Mouse (Mus musculus) CH12.LX (cell line): Measurements from ENCODE around the gene Mrps7. TPM values are rescaled to one million over a fixed set of nuclear protein-coding genes. Genes with fewer than 3 reads are reported as not detected.

Experiments
- DNase-seq: peaks from one replicate; pipeline ENCODE4 v3.0.0-alpha.2; 2013; ENCODE audit errors: extremely low read depth
- H3K27ac ChIP-seq: 2 replicates; pipeline ENCODE4 v1.5.1; 2012; ENCODE audit warnings: low read depth, mild to moderate bottlenecking, control low read depth, moderate library complexity; ENCODE audit not compliant: insufficient read depth
- H3K27me3 ChIP-seq: replicated peaks from 2 replicates; pipeline ENCODE3; 2012; ENCODE audit warnings: inconsistent platforms
- H3K36me3 ChIP-seq, 2 experiments: replicated peaks in 1 of 2; 2 replicates each; pipeline versions ENCODE3 to v1.6.1; 2012; ENCODE audit warnings: inconsistent platforms in 1 of 2, low read length in 1 of 2, mild to moderate bottlenecking in 1 of 2, mixed read lengths in 1 of 2, moderate library complexity in 1 of 2; ENCODE audit not compliant: control insufficient read depth in 1 of 2, insufficient read depth in 1 of 2
- H3K4me1 ChIP-seq, 2 experiments: 2 replicates each; pipeline ENCODE4 v1.6.1; 2012; ENCODE audit warnings: inconsistent platforms in 1 of 2, moderate library complexity in 1 of 2; ENCODE audit not compliant: insufficient read depth in 2 of 2, control insufficient read depth in 1 of 2
- H3K4me2 ChIP-seq: 2 replicates; pipeline ENCODE4 v1.6.1; 2012; ENCODE audit warnings: low read depth, mild to moderate bottlenecking, control low read depth; ENCODE audit not compliant: poor library complexity, insufficient read depth, severe bottlenecking
- H3K4me3 ChIP-seq, 3 experiments: fragments of 150-350 bp in 1 of 3; sonication (generic) in 1 of 3; replicated peaks in 1 of 3; 2 replicates each; pipeline versions ENCODE3 to v1.5.1; 2011 to 2012; ENCODE audit warnings: low read depth in 2 of 3, low read length in 2 of 3, mild to moderate bottlenecking in 2 of 3, moderate library complexity in 2 of 3, control low read depth in 1 of 3, improper control_type of control experiment in 1 of 3, inconsistent platforms in 1 of 3, mixed read lengths in 1 of 3; ENCODE audit not compliant: poor library complexity in 1 of 3
- H3K79me2 ChIP-seq: replicated peaks from 2 replicates; pipeline ENCODE4 v1.6.1; 2012; ENCODE audit warnings: mild to moderate bottlenecking, moderate library complexity; ENCODE audit not compliant: control insufficient read depth, poor library complexity, insufficient read depth, severe bottlenecking; ENCODE audit errors: extremely low read depth
- H3K9ac ChIP-seq: 2 replicates; pipeline ENCODE4 v1.6.1; 2012; ENCODE audit warnings: low read depth, mild to moderate bottlenecking, control low read depth, moderate library complexity; ENCODE audit not compliant: insufficient read depth
- H3K9me3 ChIP-seq: replicated peaks from 2 replicates; pipeline ENCODE3; 2012; ENCODE audit warnings: low read length, inconsistent platforms, mixed read lengths
- BHLHE40 ChIP-seq: IDR thresholded peaks from 2 replicates; pipeline ENCODE4 v1.6.1; 2011; ENCODE audit warnings: mild to moderate bottlenecking, low read depth, low read length, improper control_type of control experiment
- CHD1 ChIP-seq: IDR thresholded peaks from 2 replicates; pipeline ENCODE4 v1.6.1; 2012; ENCODE audit warnings: low read depth, low read length, improper control_type of control experiment, inconsistent platforms
- CHD2 ChIP-seq: IDR thresholded peaks from 2 replicates; pipeline ENCODE4 v1.6.1; 2011; ENCODE audit warnings: low read length, improper control_type of control experiment
- CTCF ChIP-seq, 2 experiments: IDR thresholded peaks in 1 of 2; conservative IDR thresholded peaks in 1 of 2; 2 replicates each; pipeline ENCODE4 v1.5.1; 2011 to 2012; ENCODE audit warnings: low read depth in 2 of 2, low read length in 2 of 2, improper control_type of control experiment in 1 of 2, inconsistent platforms in 1 of 2, mild to moderate bottlenecking in 1 of 2, moderate library complexity in 1 of 2
- E2F4 ChIP-seq: IDR thresholded peaks from 2 replicates; pipeline ENCODE4 v1.6.1; 2011; ENCODE audit warnings: low read depth, low read length, improper control_type of control experiment; ENCODE audit not compliant: insufficient replicate concordance
- ELF1 ChIP-seq: IDR thresholded peaks from 2 replicates; pipeline ENCODE4 v1.6.1; 2014; ENCODE audit warnings: low read depth, mild to moderate bottlenecking, inconsistent platforms, low read length, improper control_type of control experiment
- EP300 ChIP-seq: IDR thresholded peaks from 2 replicates; pipeline ENCODE4 v1.6.1; 2011; ENCODE audit warnings: low read length, improper control_type of control experiment
- ETS1 ChIP-seq: conservative IDR thresholded peaks from 2 replicates; pipeline ENCODE4 v1.6.1; 2012; ENCODE audit warnings: low read depth, mild to moderate bottlenecking, inconsistent platforms, low read length, improper control_type of control experiment, moderate library complexity
- GABPA ChIP-seq: IDR thresholded peaks from 2 replicates; pipeline ENCODE4 v1.6.1; 2012; ENCODE audit warnings: low read depth, low read length, improper control_type of control experiment, inconsistent platforms; ENCODE audit not compliant: insufficient replicate concordance
- HCFC1 ChIP-seq: IDR thresholded peaks from 2 replicates; pipeline ENCODE4 v1.6.1; 2012; ENCODE audit warnings: low read depth, mild to moderate bottlenecking, inconsistent platforms, low read length, improper control_type of control experiment
- IRF4 ChIP-seq: IDR thresholded peaks from 2 replicates; pipeline ENCODE4 v1.6.1; 2014; ENCODE audit warnings: low read depth, mild to moderate bottlenecking, inconsistent platforms, low read length, improper control_type of control experiment
- JUN ChIP-seq: IDR thresholded peaks from 2 replicates; pipeline ENCODE4 v1.6.1; 2011; ENCODE audit warnings: low read depth, mild to moderate bottlenecking, low read length, improper control_type of control experiment, moderate library complexity; ENCODE audit not compliant: insufficient read depth
- JUND ChIP-seq: conservative IDR thresholded peaks from 2 replicates; pipeline ENCODE4 v1.6.1; 2011; ENCODE audit warnings: low read depth, low read length, improper control_type of control experiment
- KAT2A ChIP-seq: IDR thresholded peaks from 2 replicates; pipeline ENCODE4 v1.6.1; 2012; ENCODE audit warnings: low read length, improper control_type of control experiment, inconsistent platforms; ENCODE audit not compliant: insufficient replicate concordance
- MAFK ChIP-seq: IDR thresholded peaks from 2 replicates; pipeline ENCODE4 v1.6.1; 2011; ENCODE audit warnings: low read length, improper control_type of control experiment; ENCODE audit not compliant: insufficient replicate concordance
- MAX ChIP-seq: IDR thresholded peaks from 2 replicates; pipeline ENCODE4 v1.6.1; 2011; ENCODE audit warnings: low read length, improper control_type of control experiment
- MEF2A ChIP-seq: IDR thresholded peaks from 2 replicates; pipeline ENCODE4 v1.6.1; 2014; ENCODE audit warnings: low read depth, mild to moderate bottlenecking, inconsistent platforms, low read length, improper control_type of control experiment, borderline replicate concordance
- MXI1 ChIP-seq: IDR thresholded peaks from 2 replicates; pipeline ENCODE4 v1.6.1; 2011; ENCODE audit warnings: mild to moderate bottlenecking, low read depth, low read length, improper control_type of control experiment
- MYC ChIP-seq: IDR thresholded peaks from 2 replicates; pipeline ENCODE4 v1.6.1; 2011; ENCODE audit warnings: low read depth, mild to moderate bottlenecking, improper control_type of control experiment, low read length
- NELFE ChIP-seq: IDR thresholded peaks from 2 replicates; pipeline ENCODE4 v1.6.1; 2011; ENCODE audit warnings: low read depth, low read length, improper control_type of control experiment
- NRF1 ChIP-seq: IDR thresholded peaks from 2 replicates; pipeline ENCODE4 v1.6.1; 2014; ENCODE audit warnings: low read depth, mild to moderate bottlenecking, inconsistent platforms, low read length, improper control_type of control experiment, moderate library complexity
- PAX5 ChIP-seq: IDR thresholded peaks from 2 replicates; pipeline ENCODE4 v1.6.1; 2012; ENCODE audit warnings: low read length, inconsistent platforms, mixed read lengths
- POLR2A ChIP-seq: IDR thresholded peaks from 2 replicates; pipeline ENCODE4 v1.6.1; 2011; ENCODE audit warnings: low read depth, mild to moderate bottlenecking, improper control_type of control experiment, low read length
- POLR2AphosphoS2 ChIP-seq: IDR thresholded peaks from 2 replicates; pipeline ENCODE4 v1.6.1; 2011; ENCODE audit warnings: low read depth, low read length, improper control_type of control experiment
- RAD21 ChIP-seq: IDR thresholded peaks from 2 replicates; pipeline ENCODE4 v1.6.1; 2011; ENCODE audit warnings: low read depth, mild to moderate bottlenecking, low read length, improper control_type of control experiment, moderate library complexity
- RCOR1 ChIP-seq: conservative IDR thresholded peaks from 2 replicates; pipeline ENCODE4 v1.6.1; 2012; ENCODE audit warnings: low read depth, mild to moderate bottlenecking, inconsistent platforms, low read length, improper control_type of control experiment
- SIN3A ChIP-seq: IDR thresholded peaks from 2 replicates; pipeline ENCODE4 v1.6.1; 2012; ENCODE audit warnings: low read length, improper control_type of control experiment, inconsistent platforms
- SMC3 ChIP-seq: IDR thresholded peaks from 2 replicates; pipeline ENCODE4 v1.6.1; 2011; ENCODE audit warnings: low read depth, low read length, improper control_type of control experiment
- TBP ChIP-seq: conservative IDR thresholded peaks from 2 replicates; pipeline ENCODE4 v1.6.1; 2011; ENCODE audit warnings: low read depth, low read length, improper control_type of control experiment
- TCF12 ChIP-seq: IDR thresholded peaks from 2 replicates; pipeline ENCODE4 v1.6.1; 2014; ENCODE audit warnings: low read depth, mild to moderate bottlenecking, inconsistent platforms, low read length, improper control_type of control experiment
- UBTF ChIP-seq: IDR thresholded peaks from 2 replicates; pipeline ENCODE4 v1.6.1; 2012; ENCODE audit warnings: low read depth, mild to moderate bottlenecking, inconsistent platforms, low read length, improper control_type of control experiment, moderate library complexity
- USF1 ChIP-seq: IDR thresholded peaks from 2 replicates; pipeline ENCODE4 v1.6.1; 2014; ENCODE audit warnings: low read depth, mild to moderate bottlenecking, inconsistent platforms, low read length, improper control_type of control experiment
- USF2 ChIP-seq: conservative IDR thresholded peaks from 2 replicates; pipeline ENCODE4 v1.6.1; 2011; ENCODE audit warnings: low read depth, low read length, improper control_type of control experiment
- ZC3H11A ChIP-seq: IDR thresholded peaks from 2 replicates; pipeline ENCODE4 v1.6.1; 2012; ENCODE audit warnings: low read depth, mild to moderate bottlenecking, inconsistent platforms, low read length, improper control_type of control experiment
- ZKSCAN1 ChIP-seq: IDR thresholded peaks from 2 replicates; pipeline ENCODE4 v1.6.1; 2012; ENCODE audit warnings: low read depth, inconsistent platforms, low read length, improper control_type of control experiment, borderline replicate concordance
- ZMIZ1 ChIP-seq: IDR thresholded peaks from 2 replicates; pipeline ENCODE4 v1.6.1; 2012; ENCODE audit warnings: low read depth, mild to moderate bottlenecking, inconsistent platforms, low read length, improper control_type of control experiment
- ZNF384 ChIP-seq: IDR thresholded peaks from 2 replicates; pipeline ENCODE4 v1.6.1; 2012; ENCODE audit warnings: low read depth, low read length, improper control_type of control experiment, inconsistent platforms
- dilution Hi-C: fragments of 300-500 bp; cut with MboI; formaldehyde crosslinking; loops from 2 replicates; pipeline ENCODE4 v1.14.3; 2020; ENCODE audit warnings: low sequenced_read_pairs; ENCODE audit not compliant: extremely low pct_unique_long_range_greater_than_20kb, extremely low pct_ligation_motif_present
- in situ Hi-C: fragments of 300-500 bp; cut with MboI; formaldehyde crosslinking; loops from 3 replicates; pipeline ENCODE4 v1.14.3; 2019; ENCODE audit warnings: low sequenced_read_pairs, low pct_ligation_motif_present, low pct_unique_long_range_greater_than_20kb, mixed read lengths
- polyA plus RNA-seq: library from polyadenylated mRNA; unstranded; fragments of >175 nt; gene quantifications from 2 replicates; pipeline ENCODE4 v1.2.1, GENCODE M21; 2012; ENCODE audit warnings: low read depth; ENCODE audit not compliant: insufficient read length
- total RNA-seq, 2 experiments: library from RNA; depleted of rRNA; stranded (reverse); fragments of 300-350 nt in 1 of 2; fragments of >200 nt in 1 of 2; gene quantifications; 2 replicates each; pipeline ENCODE4 v1.2.3; 2012 to 2014

Gene Mrps7
- total RNA-seq (2012; rRNA removed) (172 and 217 TPM in 2 replicates), total RNA-seq (2014; rRNA removed) (154 and 168 TPM in 2 replicates), polyA plus RNA-seq (157 and 184 TPM in 2 replicates)

DNA sequence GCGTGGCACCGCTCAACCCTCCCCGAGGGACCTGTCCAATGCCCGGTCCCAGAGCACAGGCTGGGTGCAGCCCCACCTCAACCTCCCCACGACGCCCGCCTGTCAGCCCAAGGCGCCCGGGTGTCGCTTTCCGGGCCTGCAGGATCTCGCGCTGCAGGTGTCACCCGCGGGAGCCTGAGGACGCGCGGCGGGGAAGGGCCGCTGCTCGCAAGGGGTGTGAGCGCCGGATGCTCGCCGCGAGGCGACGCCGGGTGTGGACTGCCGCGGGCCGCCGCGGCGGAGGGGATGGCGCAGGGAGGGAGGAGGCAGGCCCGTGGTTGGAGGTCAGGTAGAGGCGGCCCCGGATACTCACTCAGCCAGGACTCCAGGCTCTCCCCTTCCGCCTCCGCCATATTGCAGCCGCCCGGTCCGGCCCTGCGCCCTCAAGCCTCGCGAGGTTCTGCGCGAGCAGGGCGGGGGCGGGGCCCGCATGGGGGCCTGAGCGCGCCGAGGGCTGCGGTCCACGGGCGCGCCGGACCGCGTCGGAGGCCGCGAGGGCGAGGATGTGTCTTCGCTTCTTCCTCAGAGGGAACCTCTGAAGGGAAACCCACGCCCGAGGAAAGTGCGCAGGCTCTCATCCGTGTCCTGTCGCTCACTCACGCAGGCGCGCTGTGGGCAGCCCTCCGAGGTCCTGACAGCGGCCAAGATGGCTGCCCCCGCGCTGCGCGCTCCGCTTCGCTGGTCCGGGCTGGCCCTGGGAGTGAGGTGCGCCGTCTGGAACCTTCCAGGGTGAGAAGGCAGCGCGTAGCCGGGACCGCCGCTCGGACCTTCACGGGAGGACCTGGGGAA, at the start of gene Mrps7, which contains the start of gene Gga3:
Mrps7 (plus strand) TSS at position 450 of the 828 bp plus-strand sequence.
Gga3 (minus strand) TSS at position 576 of the 828 bp plus-strand sequence.
- DNase-seq, result peak; percentile 93
- dilution Hi-C loops (no loop called here), in situ Hi-C loops (loop anchor here (25.0 kb wide), 1 partner anchor 409 kb away; the partner anchor contains the start of gene Galk1)
- Histone ChIP-seq H3K9me3 (no peaks in the 10 kb centered on the region), H3K79me2 (peaks cover 88% of the 10 kb centered on the region), H3K27ac (peak within 1 kb of the TSS; percentile 82), H3K36me3 (peaks cover 44 to 69% of the 10 kb centered on the region in 2 experiments), H3K4me1 (peaks cover 27 to 68% of the 10 kb centered on the region in 2 experiments), H3K27me3 (no peaks in the 10 kb centered on the region), H3K4me3 (peak within 1 kb of the TSS; percentile 81 to 93 (median 84)), H3K4me2 (peak within 1 kb of the TSS; percentile 87), H3K9ac (peak within 1 kb of the TSS; percentile 97)
- no peak; the same call in 1 of the 2 replicates for TF ChIP-seq SMC3
- TF ChIP-seq TBP, result peak; percentile 94
- peak; percentile 87 for TF ChIP-seq HCFC1
- peak; percentile 69; the same call in 1 of the 2 replicates for TF ChIP-seq POLR2AphosphoS2
- TF ChIP-seq JUND, result no peak
- TF ChIP-seq MAFK, result no peak
- TF ChIP-seq RCOR1, result peak; percentile 88
- peak; percentile 37 for TF ChIP-seq UBTF
- TF ChIP-seq E2F4, result no peak
- TF ChIP-seq KAT2A, result peak; percentile 87
- TF ChIP-seq RAD21, result no peak
- TF ChIP-seq ZKSCAN1, result no peak
- peak; percentile 24; the same call in 1 of the 2 replicates for TF ChIP-seq MXI1
- TF ChIP-seq MAX, result peak; percentile 100
- peak; percentile 87 for TF ChIP-seq ELF1
- TF ChIP-seq USF1, result no peak
- TF ChIP-seq ZMIZ1, result peak; percentile 85
- TF ChIP-seq NELFE, result peak; percentile 88
- peak; percentile 34; the same call in 1 of the 2 replicates for TF ChIP-seq ETS1
- TF ChIP-seq USF2, result no peak
- TF ChIP-seq CHD2, result peak; percentile 99
- peak; percentile 74 for TF ChIP-seq NRF1
- TF ChIP-seq ZC3H11A, result no peak
- peak in 1 of 2 experiments; percentile 11; a peak in 1 of 4 replicates for TF ChIP-seq CTCF (conservative IDR thresholded peaks at IDR 0.05 in 1 of 2, IDR thresholded peaks at IDR 0.05 in 1 of 2; ENCODE audit: low read depth in 2 of 2, low read length in 2 of 2)
- TF ChIP-seq IRF4, result peak; percentile 55; the same call in 1 of the 2 replicates
- TF ChIP-seq GABPA, result no peak; the same call in 1 of the 2 replicates
- no peak for TF ChIP-seq ZNF384
- TF ChIP-seq SIN3A, result peak; percentile 81
- TF ChIP-seq BHLHE40, result no peak
- peak; percentile 100 for TF ChIP-seq TCF12
- peak; percentile 80 for TF ChIP-seq MEF2A
- no peak for TF ChIP-seq PAX5
- peak; percentile 42; the same call in 1 of the 2 replicates for TF ChIP-seq CHD1
- peak; percentile 76; the same call in 1 of the 2 replicates for TF ChIP-seq MYC
- no peak for TF ChIP-seq EP300
- no peak for TF ChIP-seq JUN
- peak; percentile 82 for TF ChIP-seq POLR2A
